Mouse (Mus musculus) liver, adult 2 months (tissue): Measurements from ENCODE around the gene Rnf216. TPM values are rescaled to one million over a fixed set of nuclear protein-coding genes. Genes with fewer than 3 reads are reported as not detected.
A peak's percentile ranks its signal among the peaks of the same experiment; 100 is the strongest.

Source experiments
- DNase-seq: peaks from one replicate; pipeline ENCODE4 v3.0.0-alpha.2; 2011; ENCODE audit warnings: low read depth, low spot score; ENCODE audit errors: extremely low read depth
- H3K27ac ChIP-seq: fragments of 200-500 bp; replicated peaks from 2 replicates; pipeline ENCODE4 v1.5.1; 2012; ENCODE audit warnings: low read depth, mild to moderate bottlenecking, control low read depth, inconsistent platforms, low read length; ENCODE audit not compliant: insufficient read depth
- H3K27me3 ChIP-seq: fragments of 200-500 bp; 2 replicates; pipeline ENCODE4 v1.6.1; 2012; ENCODE audit warnings: mild to moderate bottlenecking, moderate library complexity, low read length, inconsistent platforms; ENCODE audit not compliant: control insufficient read depth, insufficient read depth
- H3K36me3 ChIP-seq: fragments of 200-500 bp; 2 replicates; pipeline ENCODE4 v1.6.1; 2012; ENCODE audit warnings: low read length, inconsistent platforms; ENCODE audit not compliant: control insufficient read depth, insufficient read depth
- H3K4me1 ChIP-seq: fragments of 200-500 bp; 2 replicates; pipeline ENCODE4 v1.6.1; 2011; ENCODE audit warnings: low read length; ENCODE audit not compliant: control insufficient read depth, insufficient read depth
- H3K4me3 ChIP-seq: fragments of 200-500 bp; 2 replicates; pipeline ENCODE4 v1.5.1; 2011; ENCODE audit warnings: low read depth, mild to moderate bottlenecking, control low read depth, low read length, moderate library complexity; ENCODE audit not compliant: insufficient read depth
- H3K79me2 ChIP-seq: fragments of 200-500 bp; 2 replicates; pipeline ENCODE4 v1.6.1; 2012; ENCODE audit warnings: inconsistent platforms, mild to moderate bottlenecking, low read length, moderate library complexity; ENCODE audit not compliant: control insufficient read depth, insufficient read depth
- H3K9ac ChIP-seq: fragments of 200-500 bp; 2 replicates; pipeline ENCODE4 v1.6.1; 2012; ENCODE audit warnings: low read depth, mild to moderate bottlenecking, control low read depth, inconsistent platforms, low read length
- CTCF ChIP-seq: fragments of 200-500 bp; IDR thresholded peaks from 2 replicates; pipeline ENCODE4 v1.5.1; 2011; ENCODE audit warnings: low read depth, low read length, control low read depth
- POLR2A ChIP-seq: fragments of 200-500 bp; IDR thresholded peaks from 2 replicates; pipeline ENCODE4 v1.6.1; 2011; ENCODE audit warnings: low read length, control low read depth; ENCODE audit not compliant: insufficient read depth; ENCODE audit errors: extremely low read depth
- WGBS: fragments of 180-500 bp; shearing (Covaris S2); methylation state at CpG from one replicate; pipeline ENCODE4 v1.1.7; 2018; 5-methylcytosine and 5-hydroxymethylcytosine counted together
- polyA plus RNA-seq: library from polyadenylated mRNA; depleted of rRNA; stranded (reverse); fragments of >200 nt; gene quantifications from 2 replicates; pipeline ENCODE4 v1.2.3, GENCODE M21; 2012
- total RNA-seq: library from RNA; depleted of rRNA; stranded (reverse); fragments of >200 nt; gene quantifications from 2 replicates; pipeline ENCODE4 v1.2.3, GENCODE M21; 2014

The Rnf216 gene
- total and polyA plus RNA-seq, 2 experiments = 11.5 to 12.1 TPM

GRCm38 (mm10) chr5:143060774-143061385, 51.9 kb downstream of the Rnf216 start:
- TF ChIP-seq CTCF (no peak), POLR2A (no peak)
- Histone ChIP-seq H3K27me3 (no peaks in the 10 kb centered on the region), H3K4me3 (no peak overlapping the region), H3K9ac (no peak overlapping the region), H3K36me3 (peaks cover 34% of the 10 kb centered on the region), H3K79me2 (no peaks in the 10 kb centered on the region), H3K27ac (no peak overlapping the region), H3K4me1 (peaks cover 9% of the 10 kb centered on the region)
- 26% methylated on average over 2 of the region's 2 CpGs for WGBS
- DNase-seq = peak; percentile 19

GRCm38 (mm10) chr5:143059958-143060357, 52.8 kb downstream of the Rnf216 start:
- Histone ChIP-seq H3K79me2 (no peaks in the 10 kb centered on the region), H3K4me1 (peaks cover 11% of the 10 kb centered on the region), H3K4me3 (no peak overlapping the region), H3K27ac (no peak overlapping the region), H3K9ac (no peak overlapping the region; the same call in 1 of the 2 replicates), H3K27me3 (no peaks in the 10 kb centered on the region), H3K36me3 (peaks cover 29% of the 10 kb centered on the region)
- DNase-seq = no peak
- no peak for TF ChIP-seq POLR2A
- TF ChIP-seq CTCF = no peak
- WGBS = 100% methylated on average over 1 of the region's 1 CpGs

- Histone ChIP-seq H3K36me3 (peaks cover 29% of the 10 kb centered on the region), H3K9ac (no peak overlapping the region), H3K4me3 (no peak overlapping the region), H3K27me3 (no peaks in the 10 kb centered on the region), H3K27ac (peak overlapping the region; percentile 69), H3K4me1 (peaks cover 11% of the 10 kb centered on the region), H3K79me2 (no peaks in the 10 kb centered on the region)
- no peak for DNase-seq
- TF ChIP-seq CTCF (no peak), POLR2A (no peak)
Observed at GRCm38 (mm10) chr5:143059182-143059581, 53.6 kb downstream of the Rnf216 start.

GRCm38 (mm10) chr5:143058675-143059074, 54.1 kb downstream of the Rnf216 start:
- H3K27me3 ChIP-seq = no peaks in the 10 kb centered on the region
- H3K36me3 ChIP-seq = peaks cover 27% of the 10 kb centered on the region
- TF ChIP-seq CTCF (no peak), POLR2A (no peak)
- no peaks in the 10 kb centered on the region for H3K79me2 ChIP-seq
- DNase-seq = no peak
- peak overlapping the region; percentile 85 for H3K27ac ChIP-seq
- H3K4me3 ChIP-seq = no peak overlapping the region
- H3K4me1 ChIP-seq = peaks cover 11% of the 10 kb centered on the region
- H3K9ac ChIP-seq = no peak overlapping the region

DNA sequence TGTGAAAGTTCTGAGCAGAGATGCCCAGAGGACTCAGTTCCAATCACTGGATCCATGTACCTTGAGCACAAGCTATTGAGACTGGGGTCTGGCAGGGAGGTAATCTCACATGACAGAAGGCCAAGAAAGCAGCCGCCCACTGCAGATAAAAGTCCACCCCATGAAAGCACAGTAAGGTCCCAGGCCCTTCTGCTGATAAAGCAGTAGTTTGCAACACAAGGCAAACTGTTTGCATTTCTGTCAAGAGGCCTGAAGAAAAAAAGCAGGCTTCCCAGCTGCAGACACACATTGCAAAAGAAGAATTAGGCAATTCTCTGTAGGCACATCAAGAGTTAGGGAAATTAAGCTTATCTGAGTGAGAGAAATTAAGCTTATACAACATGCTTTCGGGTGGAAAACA, 54.6 kb downstream of the Rnf216 start:
- 8% methylated on average over 2 of the region's 2 CpGs for WGBS
- Histone ChIP-seq H3K27ac (peak overlapping the region; percentile 85), H3K27me3 (no peaks in the 10 kb centered on the region), H3K79me2 (no peaks in the 10 kb centered on the region), H3K4me3 (no peak overlapping the region), H3K36me3 (peaks cover 23% of the 10 kb centered on the region), H3K4me1 (peaks cover 11% of the 10 kb centered on the region), H3K9ac (no peak overlapping the region)
- TF ChIP-seq POLR2A (no peak), CTCF (no peak)
- peak; percentile 55 for DNase-seq

DNA sequence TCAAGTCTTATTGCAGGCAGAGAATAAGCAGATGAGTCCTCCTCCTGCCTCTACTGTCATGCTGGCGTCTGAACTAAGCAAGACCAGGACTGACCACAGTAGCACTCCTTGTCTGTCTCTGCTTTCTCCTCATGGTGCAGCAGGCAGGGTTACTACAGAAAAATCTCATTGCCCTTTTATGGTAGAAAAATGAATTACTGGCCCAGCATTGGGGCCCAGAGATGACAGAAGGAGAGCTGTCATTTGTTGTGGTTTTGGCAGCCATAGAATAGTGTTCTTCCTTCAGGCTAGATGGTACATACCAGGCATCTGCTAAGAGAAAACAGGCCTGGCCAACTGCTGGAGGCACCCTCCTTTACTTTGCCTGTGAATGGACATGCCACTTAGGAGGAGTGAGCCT, 55.0 kb downstream of the Rnf216 start:
- Histone ChIP-seq H3K27me3 (no peaks in the 10 kb centered on the region), H3K36me3 (peaks cover 18% of the 10 kb centered on the region), H3K4me3 (no peak overlapping the region), H3K27ac (peak overlapping the region; percentile 53), H3K9ac (no peak overlapping the region), H3K4me1 (peaks cover 11% of the 10 kb centered on the region), H3K79me2 (no peaks in the 10 kb centered on the region)
- DNase-seq = no peak
- WGBS = 59% methylated on average over 1 of the region's 1 CpGs
- no peak for TF ChIP-seq CTCF
- no peak for TF ChIP-seq POLR2A
